Comparison of ENCODE assay signal across 29 mouse cellular contexts in the genomic region with DNA sequence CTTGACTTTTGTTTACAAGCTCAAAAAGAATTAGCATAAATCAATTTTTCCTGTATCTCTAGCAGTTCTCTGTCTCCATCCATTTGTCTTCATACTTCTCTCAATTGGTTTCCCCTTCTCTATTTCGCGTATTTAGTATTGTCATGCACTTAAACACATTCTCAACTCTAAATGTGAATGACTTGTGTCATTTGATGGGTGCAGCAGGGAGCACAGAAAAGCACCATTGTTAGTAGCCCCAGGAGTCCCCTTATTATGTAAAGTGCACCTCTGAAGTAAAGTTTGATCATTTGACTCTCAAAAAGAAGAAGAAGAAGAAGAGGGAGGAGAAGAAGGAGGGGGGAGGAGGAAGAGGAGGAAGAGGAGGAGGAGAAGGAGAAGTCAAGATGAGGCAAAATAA.
"Had no signal": no experiment of that assay in that cellular context is flagged by ENCODE, and none has a peak within 500 bp of the region (broad histone marks: within the 10 kb centered on the region; RNA-seq: fewer than 3 reads in every experiment).

No protein-coding gene starts in this region.

- H3K27ac ChIP-seq: limb, embryonic 10.5 days; limb, embryonic 12.5 days; limb, embryonic 13.5 days; limb, embryonic 15.5 days; liver, embryonic 12.5 days; liver, embryonic 13.5 days; liver, embryonic 14.5 days; liver, embryonic 15.5 days; lung, embryonic 15.5 days; macrophage; midbrain, embryonic 10.5 days; midbrain, embryonic 12.5 days; midbrain, embryonic 13.5 days; midbrain, embryonic 15.5 days had no signal

- ATAC-seq: liver, embryonic 12.5 days; liver, postnatal 0 days; lung, postnatal 0 days; midbrain, embryonic 13.5 days; midbrain, embryonic 15.5 days; midbrain, embryonic 16.5 days had no signal

- H3K4me3 ChIP-seq: limb, embryonic 10.5 days; limb, embryonic 12.5 days; limb, embryonic 13.5 days; limb, embryonic 15.5 days; liver, embryonic 12.5 days; liver, embryonic 13.5 days; liver, embryonic 15.5 days; lung, embryonic 15.5 days; megakaryocyte, embryonic 14.5 days; midbrain, embryonic 10.5 days; midbrain, embryonic 12.5 days; midbrain, embryonic 13.5 days; midbrain, embryonic 15.5 days; myocyte had no signal

- H3K36me3 ChIP-seq: limb, embryonic 10.5 days; limb, embryonic 12.5 days; limb, embryonic 13.5 days; limb, embryonic 15.5 days; liver, embryonic 12.5 days; liver, embryonic 13.5 days; liver, embryonic 15.5 days; lung, embryonic 15.5 days; midbrain, embryonic 10.5 days; midbrain, embryonic 12.5 days; midbrain, embryonic 13.5 days; midbrain, embryonic 15.5 days had no signal

- H3K9ac ChIP-seq: limb, embryonic 12.5 days; limb, embryonic 13.5 days; limb, embryonic 15.5 days; liver, embryonic 12.5 days; liver, embryonic 13.5 days; liver, embryonic 14.5 days; liver, embryonic 15.5 days; liver, postnatal 0 days; lung, embryonic 14.5 days; lung, embryonic 15.5 days; midbrain, embryonic 12.5 days; midbrain, embryonic 13.5 days; midbrain, embryonic 15.5 days had no signal

- H3K27me3 ChIP-seq: limb, embryonic 12.5 days; limb, embryonic 13.5 days; limb, embryonic 15.5 days; liver, embryonic 12.5 days; liver, embryonic 13.5 days; liver, embryonic 15.5 days; lung, embryonic 15.5 days; megakaryocyte, embryonic 14.5 days; midbrain, embryonic 12.5 days; midbrain, embryonic 13.5 days; midbrain, embryonic 15.5 days had no signal

- H3K9me3 ChIP-seq: limb, embryonic 10.5 days; limb, embryonic 12.5 days; limb, embryonic 13.5 days; limb, embryonic 15.5 days; liver, embryonic 12.5 days; liver, embryonic 13.5 days; liver, embryonic 15.5 days; lung, embryonic 15.5 days; megakaryocyte, embryonic 14.5 days; midbrain, embryonic 10.5 days; midbrain, embryonic 12.5 days; midbrain, embryonic 13.5 days; midbrain, embryonic 15.5 days had no signal

- DNase-seq: left cerebral cortex, postnatal 4 days; liver; liver, embryonic 13.5 days; liver, postnatal 0 days; lung, adult 18-20 months; lung, adult 2 months; lung, embryonic 14.5 days; lung, postnatal 10 days; lung, postnatal 14 days; lung, postnatal 36 days; lung, postnatal 4 days; midbrain, embryonic 14.5 days had no signal

- H3K4me1 ChIP-seq: limb, embryonic 10.5 days; limb, embryonic 12.5 days; limb, embryonic 13.5 days; limb, embryonic 15.5 days; liver, embryonic 12.5 days; liver, embryonic 13.5 days; liver, embryonic 15.5 days; lung, embryonic 15.5 days; megakaryocyte, embryonic 14.5 days; midbrain, embryonic 12.5 days; midbrain, embryonic 13.5 days; midbrain, embryonic 15.5 days had no signal
